8 mouse cellular contexts compared by ENCODE assay signal in genomic region chr4:10508163-10508821, GRCm38 (mm10).
A peak's percentile ranks its signal among the peaks of the same experiment; 100 is the strongest.
DNase-seq lines count a peak whose midpoint lies in the region; ATAC-seq and TF ChIP-seq lines count a peak whose summit lies in the region.

No protein-coding gene starts in this region.

- H3K4me3 ChIP-seq in neural tube, embryonic 15.5 days (replicated peaks), result no peak overlapping the region
- no peak overlapping the region for H3K4me3 ChIP-seq in small intestine, adult 2 months (ENCODE audit: low read depth, low read length)

- no peaks in the 10 kb centered on the region for H3K9me3 ChIP-seq in neural tube, embryonic 15.5 days (replicated peaks)

- no peak for ATAC-seq in neural tube, embryonic 15.5 days (ENCODE audit: low FRiP score)
- no peak for ATAC-seq in megakaryocyte progenitor cell, adult 5-6 weeks (replicated peaks; ENCODE audit: poor library complexity)

- 70% methylated on average over 6 of the region's 6 CpGs for WGBS in neural tube, embryonic 15.5 days
- 57% methylated on average over 6 of the region's 6 CpGs for WGBS in small intestine, adult 2 months

- peak; percentile 25; the same call in 1 of the 2 replicates for TF ChIP-seq CTCF in small intestine, adult 2 months (IDR thresholded peaks at IDR 0.05; ENCODE audit: extremely low read depth, insufficient read length, insufficient replicate concordance, low read depth, low read length)

- no peak overlapping the region for H3K4me2 ChIP-seq in neural tube, embryonic 15.5 days

- no peak overlapping the region for H3K27ac ChIP-seq in neural tube, embryonic 15.5 days (replicated peaks)
- no peak overlapping the region for H3K27ac ChIP-seq in small intestine, adult 2 months (ENCODE audit: insufficient read depth, low read depth, low read length)

- DNase-seq in cerebellum, postnatal 25 days, result peak; percentile 6 to 34
- no peak for DNase-seq in cerebellum, adult 9-11 months
- peak; percentile 22 for DNase-seq in neural tube, embryonic 10.5 days (ENCODE audit: extremely low spot score, low spot score)
- DNase-seq in embryo, embryonic 11 days, result peak; percentile 30
- DNase-seq in layer of hippocampus, adult 9-11 months, result peak; percentile 5

- H3K4me1 ChIP-seq in neural tube, embryonic 15.5 days, result no peaks in the 10 kb centered on the region
- no peaks in the 10 kb centered on the region for H3K4me1 ChIP-seq in small intestine, adult 2 months (ENCODE audit: control insufficient read depth, insufficient read depth, insufficient read length, low read length)

- no peak overlapping the region for H3K9ac ChIP-seq in neural tube, embryonic 15.5 days (replicated peaks)

- no peak for TF ChIP-seq POLR2A in small intestine, adult 2 months (IDR thresholded peaks at IDR 0.05; ENCODE audit: low read depth, low read length)

- no peaks in the 10 kb centered on the region for H3K36me3 ChIP-seq in neural tube, embryonic 15.5 days
- no peaks in the 10 kb centered on the region for H3K36me3 ChIP-seq in small intestine, adult 2 months (ENCODE audit: control insufficient read depth, insufficient read depth, low read length)

- H3K27me3 ChIP-seq in neural tube, embryonic 15.5 days (replicated peaks), result no peaks in the 10 kb centered on the region
- no peaks in the 10 kb centered on the region for H3K27me3 ChIP-seq in small intestine, adult 2 months (ENCODE audit: control insufficient read depth, insufficient read depth, low read length)
